Mouse (Mus musculus) E14TG2a.4 (cell line): ENCODE results near the gene Fam214a.

Experiments used
- CTCF ChIP-seq: conservative IDR thresholded peaks from 2 replicates; pipeline ENCODE4 v1.5.1; 2014; ENCODE audit warnings: low read length
- NANOG ChIP-seq: IDR thresholded peaks from 2 replicates; pipeline ENCODE4 v1.6.1; 2014; ENCODE audit warnings: borderline replicate concordance, low read length, mixed read lengths
- POU5F1 ChIP-seq: IDR thresholded peaks from 2 replicates; pipeline ENCODE4 v1.6.1; 2014; ENCODE audit warnings: low read length, borderline replicate concordance

- TF ChIP-seq CTCF: no peak
- TF ChIP-seq NANOG: no peak
- no peak for TF ChIP-seq POU5F1
Observed at GRCm38 (mm10) chr9:74930653-74931052, 22.0 kb upstream of the Fam214a start.
